Mouse (Mus musculus) embryo, embryonic 10 days (tissue): ENCODE measurements at regions not wholly inside any gene's neighbourhood (a gene's known extent, or its start where the extent isn't known, plus 50 kb on each side); places are given as distances from the start of the nearest gene placed in this dataset.

Source experiments
- DNase-seq: peaks from one replicate; pipeline ENCODE4 v3.0.0-alpha.2; 2015; ENCODE audit warnings: low spot score

DNA sequence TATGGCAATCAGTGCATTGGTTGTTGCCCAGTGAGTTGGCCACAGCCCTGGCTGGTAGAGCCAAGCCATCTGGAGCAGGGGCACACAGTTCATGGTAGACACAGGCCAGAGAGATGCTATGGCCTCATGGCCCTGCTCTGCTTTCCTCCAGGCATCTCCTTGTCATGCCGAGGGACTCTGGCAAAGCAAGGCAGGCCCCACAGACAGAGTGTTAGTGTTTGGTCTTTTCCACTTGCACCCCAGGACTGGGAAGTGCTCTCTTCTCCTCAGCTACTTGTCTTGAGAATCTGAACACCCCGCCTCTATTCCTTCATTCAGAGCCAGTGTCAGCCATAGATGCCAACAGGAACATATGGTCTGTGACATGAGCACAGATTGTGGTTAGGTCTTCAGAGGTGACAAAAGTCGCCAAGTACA lies 148.1 kb upstream of the Pgrmc2 start:
- DNase-seq = no peak

DNA sequence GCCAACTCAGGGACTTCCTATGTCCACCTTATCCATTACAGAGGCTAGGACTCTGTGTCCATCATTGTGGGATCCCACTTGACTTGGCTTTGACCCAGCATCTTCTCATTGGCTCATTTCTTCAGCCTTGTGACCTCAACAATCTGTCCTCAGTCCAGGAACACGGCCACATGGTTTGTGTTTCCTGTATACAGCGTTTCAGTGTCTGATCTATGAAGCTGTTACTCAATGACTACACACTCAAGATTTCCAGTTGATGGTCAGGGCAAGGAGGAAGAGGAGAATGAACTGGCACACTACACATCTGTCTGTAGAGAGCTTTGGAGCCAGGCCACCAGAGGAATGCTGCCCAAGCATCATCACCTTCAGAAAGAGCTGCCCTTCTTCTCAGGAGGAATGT lies 146.6 kb upstream of the Pgrmc2 start:
- no peak for DNase-seq

DNA sequence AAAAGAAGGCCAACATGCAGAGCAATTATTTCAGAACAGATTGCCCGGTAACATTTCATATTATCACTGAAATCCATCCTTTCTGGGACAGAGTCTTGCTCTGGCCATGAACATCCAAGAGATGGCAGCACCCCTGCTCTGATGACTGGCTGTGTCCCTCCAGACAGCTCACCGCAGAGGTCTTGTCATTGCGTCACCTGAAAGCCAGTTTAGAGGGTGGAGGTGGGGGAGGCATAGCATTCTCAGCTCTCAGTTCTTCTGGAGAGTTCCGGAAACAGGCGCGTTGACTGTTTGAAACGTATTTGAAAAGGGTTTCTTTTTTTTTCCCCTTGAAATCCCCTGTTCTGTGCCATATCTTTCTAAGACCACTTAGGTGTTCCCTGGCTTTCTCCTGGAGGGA lies 145.7 kb upstream of the Pgrmc2 start:
- peak; percentile 74 for DNase-seq

DNA sequence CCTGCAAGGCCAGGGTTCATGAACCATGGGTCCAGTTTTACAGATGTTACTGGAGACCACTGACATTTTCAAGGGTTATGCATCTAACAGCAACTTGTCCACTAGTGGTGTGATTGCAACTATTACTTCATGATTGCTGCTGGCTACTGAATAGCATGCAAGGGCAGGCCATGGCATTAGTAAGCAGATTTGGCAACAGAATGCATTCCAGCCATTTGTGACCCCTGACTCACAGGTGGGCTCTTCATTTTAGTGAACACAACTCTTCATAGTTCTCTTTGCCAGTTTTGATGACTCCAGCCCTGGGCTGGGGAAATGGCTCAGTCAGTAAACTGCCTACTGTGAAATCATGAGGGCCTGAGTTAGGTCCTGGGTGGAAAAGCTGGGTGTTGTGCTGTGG lies 137.9 kb upstream of the Pgrmc2 start:
- no peak for DNase-seq

DNA sequence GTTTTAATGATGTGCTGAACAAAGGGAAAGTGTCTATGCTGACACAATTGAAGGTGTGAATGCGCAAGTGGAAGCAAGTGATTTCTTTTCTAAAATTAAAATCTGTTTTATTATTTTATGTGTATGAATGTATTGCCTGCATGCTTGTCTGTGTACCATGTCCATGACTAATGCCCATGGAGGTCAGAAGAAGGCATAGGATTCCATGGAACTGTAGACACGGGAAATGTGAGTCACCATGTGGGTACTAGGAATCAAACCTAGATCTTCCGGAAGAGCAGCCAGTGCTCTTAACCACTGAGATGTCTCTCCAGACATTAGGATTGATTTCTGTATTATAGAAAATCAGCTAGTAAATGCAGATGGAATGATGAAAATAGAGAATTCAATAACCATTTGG lies 134.9 kb upstream of the Pgrmc2 start:
- no peak for DNase-seq

DNA sequence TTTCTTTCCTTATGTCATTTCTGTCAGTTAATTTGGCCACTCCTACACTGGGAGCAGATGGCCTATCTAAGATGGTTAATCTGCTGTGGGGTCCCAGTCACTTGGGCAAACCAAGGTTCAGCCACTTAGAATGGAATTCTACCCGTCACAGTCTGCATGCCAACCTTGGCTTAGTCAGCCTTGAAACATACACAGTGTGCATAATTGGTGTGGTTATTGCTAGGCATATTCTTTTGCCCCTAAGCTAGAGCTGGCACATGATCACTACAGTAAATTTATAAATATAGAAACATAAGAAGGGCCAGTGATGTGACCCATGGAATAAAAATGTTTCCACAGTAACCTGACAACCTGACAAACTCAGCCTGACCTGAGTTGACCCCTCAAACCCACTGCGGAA lies 130.7 kb upstream of the Pgrmc2 start:
- no peak for DNase-seq

DNA sequence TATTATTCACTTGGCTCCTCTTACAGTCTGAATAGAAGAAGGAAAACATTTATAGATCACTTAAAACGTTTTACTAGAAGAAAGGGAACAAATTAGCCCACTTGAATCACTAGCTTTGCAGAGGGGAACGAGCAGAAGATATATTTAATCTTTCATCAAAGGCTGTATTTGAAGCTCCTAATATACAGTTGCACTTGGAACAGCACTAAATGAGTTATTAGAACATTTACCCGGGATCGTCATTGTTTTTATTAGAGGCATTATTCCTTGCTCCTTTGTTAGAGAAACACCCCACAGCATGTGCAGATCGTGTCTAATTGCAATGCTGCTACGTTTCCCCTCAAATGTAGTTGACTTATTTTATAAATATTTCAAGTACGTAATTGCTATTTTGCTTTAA lies 127.5 kb upstream of the Pgrmc2 start:
- no peak for DNase-seq

DNA sequence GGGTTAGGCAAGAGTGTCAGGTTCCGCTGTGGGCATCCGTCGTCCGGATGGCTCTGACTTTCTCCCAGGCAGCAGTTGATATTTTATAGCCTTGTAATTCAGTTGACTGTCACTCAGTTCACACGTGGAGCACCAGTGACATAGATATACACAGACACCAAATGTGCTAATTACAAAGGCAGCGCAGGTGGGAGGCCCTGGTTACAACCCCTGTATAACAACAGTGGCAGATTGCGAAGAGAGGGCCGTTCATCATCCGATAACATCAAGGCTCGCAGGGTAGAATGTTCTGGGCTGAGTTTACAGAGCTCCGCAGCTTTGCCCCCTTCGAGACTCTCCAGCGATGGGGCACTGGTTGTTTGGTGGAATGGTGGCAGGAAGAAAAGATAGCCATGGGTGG lies 120.0 kb upstream of the Pgrmc2 start:
- DNase-seq = no peak

DNA sequence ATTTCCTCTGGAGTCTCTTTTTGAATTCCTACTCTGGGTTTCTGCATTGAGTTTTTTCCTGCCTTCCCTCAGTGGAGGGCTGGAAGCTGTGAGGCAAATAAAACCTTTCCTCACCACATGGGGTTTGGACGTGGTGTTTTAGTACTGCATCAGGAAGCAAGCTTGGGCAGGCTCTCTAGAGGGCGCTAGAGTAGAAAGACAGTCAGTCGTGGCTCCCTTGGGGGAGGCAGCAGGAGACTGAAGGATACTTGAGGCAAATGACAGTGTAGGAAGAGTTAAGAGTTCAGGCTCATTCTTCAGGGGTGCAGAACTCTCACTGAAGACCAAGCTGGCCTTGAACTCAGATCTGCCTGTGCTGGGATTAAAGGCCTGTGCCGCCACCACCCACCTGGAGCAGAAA lies 118.9 kb upstream of the Pgrmc2 start:
- DNase-seq = peak; percentile 57

DNA sequence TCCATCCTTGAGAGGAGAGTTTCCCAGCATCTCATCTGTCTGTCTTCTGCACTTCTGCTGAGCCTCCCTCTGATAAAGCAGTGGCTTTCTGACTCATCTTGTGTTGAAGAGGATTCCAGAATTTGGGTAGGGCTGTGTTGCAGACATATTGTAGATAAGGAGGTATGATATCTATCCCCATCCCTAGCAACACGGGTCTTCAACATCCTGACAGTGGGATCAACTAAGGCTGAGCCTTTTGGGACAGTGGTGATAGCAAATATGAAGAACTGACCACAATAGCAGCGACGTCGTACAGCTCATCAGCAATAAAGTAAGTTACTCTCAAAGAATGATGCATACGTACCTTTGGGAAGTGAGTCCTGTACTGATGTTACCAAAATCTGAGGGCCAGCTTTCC lies 117.2 kb upstream of the Pgrmc2 start:
- DNase-seq = no peak

DNA sequence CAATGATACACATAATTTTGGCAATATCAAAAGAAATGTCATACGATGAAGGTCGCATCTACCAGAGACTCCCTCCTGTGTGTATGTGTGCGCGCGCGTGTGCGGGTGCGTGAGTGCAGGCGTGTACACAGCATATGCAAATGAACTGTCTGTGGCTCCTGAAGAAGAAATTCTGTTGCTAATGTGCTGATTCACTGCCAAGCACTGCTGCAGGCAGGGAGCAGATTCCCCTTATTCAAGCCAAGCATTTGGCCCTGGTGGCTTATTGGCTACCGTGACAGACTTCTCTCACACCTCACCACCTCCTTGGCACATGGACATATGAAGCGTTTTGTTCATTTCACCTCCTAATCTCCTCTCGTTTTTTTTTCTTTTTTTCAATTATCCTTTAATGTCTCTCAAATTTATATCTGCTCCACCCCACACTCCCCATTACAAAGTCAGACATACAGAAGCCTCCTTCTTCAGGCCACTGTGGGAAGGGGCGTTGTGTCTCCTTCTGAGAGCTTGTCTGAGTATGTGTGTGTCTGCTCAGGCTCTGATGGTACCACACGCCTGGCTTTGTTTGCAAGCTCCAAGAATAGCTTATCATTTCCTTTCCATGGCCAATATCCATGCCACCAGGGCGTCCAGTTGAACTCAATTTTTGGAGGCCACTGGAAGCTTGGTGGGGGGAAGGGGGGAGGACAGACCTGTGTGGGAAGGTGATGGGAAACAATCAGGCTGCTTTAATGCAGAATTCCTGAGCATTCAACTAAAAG lies 115.5 kb upstream of the Pgrmc2 start:
- no peak for DNase-seq

DNA sequence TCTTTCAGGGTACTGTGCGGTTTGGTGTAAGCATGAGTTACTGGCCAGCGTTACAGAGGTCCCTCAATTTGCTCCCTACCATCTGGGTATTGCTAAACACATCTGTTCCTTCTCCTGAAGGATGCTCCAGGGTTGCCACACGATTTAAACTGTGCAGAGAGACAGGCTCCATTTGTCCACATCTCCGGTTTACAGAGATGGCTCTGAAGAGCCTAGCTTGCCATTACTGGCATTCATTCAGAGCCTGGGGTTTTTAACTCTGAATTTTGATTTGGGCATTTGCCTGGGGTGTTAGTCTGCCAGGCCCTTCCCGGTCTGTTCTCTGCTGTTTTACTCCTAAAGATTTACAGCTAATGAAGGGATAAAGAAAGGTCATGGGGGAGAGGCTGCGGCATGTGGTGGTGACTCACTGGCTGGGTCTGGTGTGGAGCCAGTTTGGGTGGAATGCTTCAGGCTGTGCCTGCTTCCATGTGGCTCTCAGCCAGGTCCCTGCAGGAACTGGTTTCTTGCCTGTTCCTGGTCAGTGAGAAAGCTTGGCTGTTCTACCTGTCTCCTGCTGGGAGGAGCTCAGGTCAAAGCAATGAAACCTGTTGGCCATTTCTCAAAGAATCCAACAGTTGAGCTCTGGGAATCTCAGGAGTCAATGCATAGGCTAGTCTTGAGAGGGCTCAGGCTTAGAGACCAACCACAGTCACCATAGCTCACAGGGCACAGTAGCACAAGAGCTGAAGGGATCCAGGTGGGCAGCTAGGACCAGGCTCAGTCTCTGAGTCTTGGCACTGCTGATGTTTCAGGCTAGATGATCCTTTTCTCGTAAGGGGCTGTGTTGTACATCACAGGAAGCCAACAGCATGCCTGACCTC lies 112.5 kb upstream of the Pgrmc2 start:
- no peak for DNase-seq

DNA sequence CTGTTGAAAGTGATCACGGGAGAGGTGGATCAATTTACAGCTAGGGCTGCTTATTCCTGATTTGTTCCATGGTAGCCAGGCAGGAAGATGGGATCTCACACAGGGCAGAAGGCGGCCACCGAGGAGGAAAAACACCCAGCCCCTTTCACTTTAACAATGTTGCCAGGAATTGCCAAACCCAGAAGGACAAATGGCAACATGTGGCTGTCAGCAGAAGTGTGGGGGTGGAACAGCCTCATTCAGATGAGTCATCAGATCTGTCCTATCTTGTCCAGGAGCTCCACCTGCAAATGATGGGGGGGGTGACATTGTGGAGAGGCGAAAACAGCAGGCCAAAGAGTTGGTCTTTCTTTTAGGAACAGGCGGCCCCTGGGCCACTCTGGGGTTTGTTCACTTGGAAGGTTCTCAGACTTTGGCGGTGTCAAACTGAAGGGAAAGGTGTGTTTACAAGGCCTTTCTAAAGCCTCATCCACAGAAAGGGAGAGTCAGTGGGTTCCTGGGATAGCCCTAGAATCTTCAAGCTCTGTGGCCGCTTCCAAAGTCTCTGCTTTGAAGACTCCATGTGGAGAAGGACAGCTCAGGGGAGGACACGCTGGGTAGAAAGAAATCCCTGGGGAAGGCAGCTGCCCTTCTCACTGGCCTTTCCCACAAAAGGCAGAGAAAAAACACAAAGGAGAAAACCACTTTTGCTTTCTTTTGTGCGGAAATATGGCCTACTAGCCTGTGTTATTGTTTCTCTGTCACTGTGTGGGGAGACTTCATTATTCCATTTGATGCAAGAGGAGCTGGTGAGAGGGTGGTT lies 111.7 kb upstream of the Pgrmc2 start:
- no peak for DNase-seq

DNA sequence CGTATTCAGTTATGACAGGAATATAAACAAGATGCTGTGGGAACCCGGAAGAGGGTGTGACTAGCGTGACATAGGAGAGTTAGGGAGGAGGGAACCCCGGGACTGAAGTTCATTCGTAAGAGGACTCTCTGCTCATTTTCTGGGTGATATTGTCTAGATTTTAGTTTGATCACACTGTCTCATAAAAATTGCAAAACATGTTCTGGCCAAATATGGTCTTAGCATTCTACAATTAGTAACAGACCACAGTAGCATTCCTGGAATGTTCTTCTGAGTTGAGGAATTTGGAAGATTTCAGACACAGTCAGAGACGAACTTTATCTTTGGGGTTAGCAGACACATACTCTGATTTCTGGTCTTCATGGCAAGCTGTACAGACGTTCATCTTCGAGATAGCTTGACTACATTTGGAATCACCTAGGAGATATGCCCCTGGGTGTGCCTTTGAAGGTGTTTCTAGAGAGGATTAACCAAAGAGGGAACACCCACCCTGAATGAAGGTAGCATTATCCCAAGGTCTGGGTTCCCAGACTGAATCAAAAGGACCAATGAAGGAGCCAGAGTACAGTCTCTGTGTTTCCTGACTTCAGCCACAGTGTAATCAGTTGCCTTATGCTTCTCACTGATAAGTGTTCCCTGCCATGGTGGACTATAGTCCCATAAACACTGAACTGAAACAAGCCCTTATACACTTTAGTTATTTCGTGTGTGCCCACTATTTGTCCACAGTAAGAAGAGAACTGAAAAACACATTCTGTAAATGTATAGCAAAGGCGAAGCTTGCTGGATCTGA lies 102.7 kb upstream of the Pgrmc2 start:
- DNase-seq = no peak

DNA sequence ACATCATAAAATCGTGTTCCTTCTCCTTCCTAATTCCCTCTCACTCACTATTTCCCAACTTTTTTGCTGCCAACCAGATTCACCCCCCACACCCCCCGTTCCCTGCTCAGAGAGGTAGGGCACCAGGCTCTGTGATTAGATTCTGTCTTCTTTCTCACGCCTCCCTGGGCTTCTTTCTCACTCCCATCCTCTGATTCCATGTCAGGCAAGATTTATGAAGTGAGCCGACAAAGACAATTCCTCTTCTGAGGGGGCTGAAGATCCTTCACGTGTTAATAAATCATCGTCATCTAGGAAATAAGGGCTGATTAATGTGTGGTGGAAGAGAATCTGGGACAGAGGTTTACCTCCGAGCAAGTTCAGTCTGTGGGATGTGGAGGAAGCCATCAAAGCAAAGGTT lies 101.5 kb upstream of the Pgrmc2 start:
- no peak for DNase-seq

DNA sequence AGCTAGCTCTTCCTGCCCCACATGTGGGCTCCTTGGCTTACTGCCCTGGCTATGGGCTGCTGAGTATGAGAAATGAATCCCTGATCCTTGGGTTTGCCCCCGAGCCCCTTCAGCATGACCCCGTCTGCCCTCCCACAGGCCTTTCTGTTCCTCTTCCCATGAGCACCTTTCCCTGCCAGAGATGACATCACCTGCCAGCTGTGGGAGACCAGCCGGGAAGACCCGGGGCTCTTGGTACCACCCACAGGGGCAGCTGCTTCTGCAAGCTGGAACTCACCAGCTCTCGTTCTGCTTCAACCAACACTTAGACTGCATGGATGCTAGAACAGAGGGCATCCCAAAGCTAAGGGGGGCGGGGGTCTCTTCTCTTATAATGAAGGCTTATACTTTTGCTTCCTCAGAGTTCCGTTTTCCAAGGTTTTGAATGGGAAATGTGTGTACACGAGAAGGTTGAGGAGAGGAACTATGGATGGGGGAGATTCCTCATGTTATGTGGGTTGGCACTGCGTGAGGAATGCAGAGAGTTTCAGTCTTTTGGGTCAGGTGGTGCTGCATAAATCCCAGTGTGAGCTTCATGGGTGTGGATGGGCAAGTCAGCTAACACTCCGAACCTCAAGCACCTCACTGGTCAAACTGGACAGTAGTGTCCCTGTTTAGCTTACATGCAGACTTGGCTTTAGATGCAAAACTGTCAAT lies 100.2 kb upstream of the Pgrmc2 start:
- no peak for DNase-seq

DNA sequence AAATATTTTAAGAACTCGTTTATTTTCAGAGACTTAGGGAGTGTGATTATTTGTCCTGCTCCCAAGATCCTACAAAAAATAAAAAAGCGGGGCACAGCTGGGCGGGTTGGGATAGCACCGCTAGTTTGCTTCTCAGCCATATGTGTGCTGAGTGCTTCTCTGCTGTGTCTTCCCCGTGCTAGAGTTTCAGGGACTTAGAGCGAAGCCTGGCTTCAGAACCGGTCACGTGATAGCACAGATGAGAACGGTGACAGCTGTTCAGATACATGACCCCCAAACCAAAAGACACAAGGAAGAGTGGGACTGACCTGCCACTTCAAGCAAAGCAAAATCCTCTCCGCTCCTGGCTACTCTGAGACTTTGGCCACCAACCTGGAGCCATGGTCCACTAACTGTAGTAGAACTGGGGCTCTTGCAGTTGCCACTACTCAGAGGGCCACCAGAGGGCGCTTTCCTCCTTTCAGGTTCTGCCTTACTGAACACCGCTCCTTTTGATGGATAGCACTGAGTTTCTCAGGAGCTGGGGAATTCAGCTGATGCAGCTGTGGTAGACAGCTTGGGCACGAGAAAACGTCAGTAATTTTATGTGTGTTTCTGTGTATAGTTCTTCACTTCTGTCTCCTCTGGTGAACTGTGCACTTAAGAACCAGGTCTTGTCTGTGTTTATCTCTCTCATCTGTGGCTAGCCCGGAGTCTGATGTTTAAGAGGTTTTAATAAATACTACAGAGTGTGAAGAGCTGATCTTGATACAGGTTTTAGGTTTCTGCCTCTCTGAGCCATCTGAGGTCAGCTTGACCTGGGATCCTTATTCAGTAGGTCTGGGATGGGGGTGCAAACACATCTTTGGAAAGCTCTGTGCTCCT lies 99.4 kb upstream of the Pgrmc2 start:
- DNase-seq = peak; percentile 85

DNA sequence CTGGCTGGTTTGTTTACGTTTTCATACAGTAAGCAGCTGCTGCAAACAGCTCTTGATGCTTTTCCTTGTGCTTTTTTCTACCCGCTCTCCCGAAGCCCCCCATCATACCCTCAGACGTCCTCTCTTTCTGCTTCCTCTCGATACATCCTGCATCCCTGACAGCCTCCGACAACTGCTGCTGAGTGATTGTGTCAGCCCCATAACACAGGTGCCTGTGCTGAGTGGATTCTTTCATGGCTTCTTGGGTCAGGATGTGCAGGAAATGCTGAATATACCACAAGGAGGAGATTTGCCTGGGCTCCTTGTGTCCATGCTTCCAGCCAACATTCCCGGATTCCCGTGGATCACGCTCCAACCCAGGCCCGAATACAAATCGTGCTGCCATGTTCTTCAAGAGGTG lies 98.6 kb upstream of the Pgrmc2 start:
- DNase-seq = no peak

DNA sequence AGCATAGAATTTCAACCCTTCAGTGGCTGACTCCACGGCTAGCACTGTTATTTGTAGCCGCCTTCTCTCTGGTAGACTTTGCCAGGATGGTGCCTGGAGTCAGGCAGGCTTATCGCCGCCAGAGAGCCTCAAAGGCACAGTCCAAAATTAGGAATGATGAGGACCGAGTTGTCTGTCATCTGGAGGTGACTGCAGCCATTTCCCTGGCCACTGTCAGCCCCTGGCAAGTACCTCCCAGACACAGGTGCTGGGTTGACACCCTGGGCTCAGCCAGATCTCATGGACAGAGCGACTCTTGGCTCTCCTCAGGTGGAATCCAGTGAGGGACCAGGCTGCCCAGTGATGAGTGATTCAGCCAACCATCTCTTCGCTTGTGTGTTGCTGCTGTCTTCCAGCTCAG lies 98.1 kb upstream of the Pgrmc2 start:
- DNase-seq = no peak
